In genomic region chr7:38167724-38168141, GRCm38 (mm10) we compare ENCODE assay signal across 8 mouse cellular contexts. TPM values are rescaled to one million over a fixed set of nuclear protein-coding genes. Genes with fewer than 3 reads are reported as not detected.
A peak's percentile ranks its signal among the peaks of the same experiment; 100 is the strongest.
DNase-seq lines count a peak whose midpoint lies in the region; ATAC-seq and TF ChIP-seq lines count a peak whose summit lies in the region.

No protein-coding gene starts in this region.

- H3K4me2 ChIP-seq in liver, embryonic 15.5 days = peak overlapping the region; percentile 51; the same call in 1 of the 2 replicates

- no peak overlapping the region for H3K9ac ChIP-seq in ES-Bruce4 (ENCODE audit: low read depth, poor library complexity, severe bottlenecking)
- H3K9ac ChIP-seq in liver, embryonic 15.5 days = no peak overlapping the region

- H3K9me3 ChIP-seq in ES-Bruce4 (replicated peaks; ENCODE audit: control insufficient read depth, insufficient read depth, low read length, poor library complexity, severe bottlenecking) = no peaks in the 10 kb centered on the region
- H3K9me3 ChIP-seq in liver, embryonic 15.5 days (replicated peaks) = no peaks in the 10 kb centered on the region

- no peaks in the 10 kb centered on the region for H3K36me3 ChIP-seq in ES-Bruce4 (ENCODE audit: control insufficient read depth, insufficient read depth, low read length, poor library complexity, severe bottlenecking)
- no peaks in the 10 kb centered on the region for H3K36me3 ChIP-seq in liver, embryonic 15.5 days (replicated peaks)

- no peaks in the 10 kb centered on the region for H3K4me1 ChIP-seq in ES-Bruce4 (ENCODE audit: control insufficient read depth, insufficient read depth, low read length)
- H3K4me1 ChIP-seq in liver, embryonic 15.5 days (replicated peaks) = peaks cover 8% of the 10 kb centered on the region

- WGBS in liver, embryonic 15.5 days (ENCODE audit: insufficient replicate concordance) = 20% methylated on average over 11 of the region's 11 CpGs

- no peak overlapping the region for H3K4me3 ChIP-seq in ES-Bruce4 (ENCODE audit: low read depth, low read length)
- H3K4me3 ChIP-seq in liver, embryonic 15.5 days (replicated peaks) = no peak overlapping the region

- TF ChIP-seq CTCF in ES-Bruce4 (IDR thresholded peaks at IDR 0.05; ENCODE audit: low read depth, low read length) = peak; percentile 5

- TF ChIP-seq EP300 in ES-Bruce4 (IDR thresholded peaks at IDR 0.05; ENCODE audit: insufficient read depth, low read depth, low read length) = no peak

- TF ChIP-seq POLR2A in ES-Bruce4 (IDR thresholded peaks at IDR 0.05; ENCODE audit: insufficient read depth, low read length) = no peak

- no peaks in the 10 kb centered on the region for H3K27me3 ChIP-seq in ES-Bruce4 (ENCODE audit: control insufficient read depth, insufficient read depth, low read length, poor library complexity, severe bottlenecking)
- H3K27me3 ChIP-seq in liver, embryonic 15.5 days = no peaks in the 10 kb centered on the region

- ATAC-seq in liver, embryonic 15.5 days (ENCODE audit: insufficient read depth) = no peak
- ATAC-seq in neutrophil, adult 5-6 weeks (ENCODE audit: extremely low read depth, insufficient number of reproducible peaks, low FRiP score, poor library complexity, severe bottlenecking) = peak; percentile 54; the same call in 1 of the 2 replicates

- H3K27ac ChIP-seq in ES-Bruce4 (ENCODE audit: insufficient read depth, low read length) = no peak overlapping the region
- no peak overlapping the region for H3K27ac ChIP-seq in liver, embryonic 15.5 days (replicated peaks)

- DNase-seq in A20 (ENCODE audit: low read depth, low spot score) = peak; percentile 57
- DNase-seq in cerebellum, postnatal 25 days = peak; percentile 40 to 68
- peak; percentile 36 for DNase-seq in heart, adult 8-10 months (ENCODE audit: low spot score)
- peak; percentile 55 to 67 for DNase-seq in kidney, postnatal 4 days
- no peak for DNase-seq in yolk sac, embryonic 10.5 days (ENCODE audit: low spot score)

RNA-seq across cellular contexts. Expression of gene 1600014C10Rik, which starts 15.3 kb away (rescaled TPM):
- polyA plus RNA-seq in ES-Bruce4 (2011; ENCODE audit: insufficient read depth, insufficient read length, low read depth, missing spikeins) = 5.3 and 7.0 TPM in 2 replicates
- total RNA-seq in heart, adult 8-10 months (2022) = 10 to 100 TPM; 32.1 to 42.1 (median 37.4) TPM
- polyA plus RNA-seq in liver, embryonic 15.5 days (2015; fragmentation: Nextera tagmentation; extraction: Ambion mirVana) = 17.3 and 19.8 TPM in 2 replicates
- 44.3 and 52.8 TPM in 2 replicates for total RNA-seq in neutrophil, adult 5-6 weeks (2017)
